Mouse (Mus musculus): ENCODE results near the gene Tet1. TPM values are rescaled to one million over a fixed set of nuclear protein-coding genes. Genes with fewer than 3 reads are reported as not detected.

Gene Tet1
- total RNA-seq, 2 experiments from 2014 or later: 3.1 to 3.5 TPM

GRCm38 (mm10) chr10:62891025-62891424 is 17.8 kb downstream of the Tet1 start:
- no peak for DNase-seq

- DNase-seq: peak; percentile 21 to 64
Measured at GRCm38 (mm10) chr10:62886799-62887591, 21.8 kb downstream of the Tet1 start.

- peak in 1 of 2 experiments; percentile 34 for DNase-seq
Measured at GRCm38 (mm10) chr10:62885969-62886798, 22.6 kb downstream of the Tet1 start.

GRCm38 (mm10) chr10:62885460-62885859 is 23.3 kb downstream of the Tet1 start:
- no peak for DNase-seq

- no peak for DNase-seq
Measured at GRCm38 (mm10) chr10:62884517-62884916, 24.3 kb downstream of the Tet1 start.

GRCm38 (mm10) chr10:62883933-62884372 is 24.8 kb downstream of the Tet1 start:
- no peak for DNase-seq

- no peak for DNase-seq
Measured at GRCm38 (mm10) chr10:62881211-62881610, 27.6 kb downstream of the Tet1 start.

- DNase-seq: no peak
Measured at GRCm38 (mm10) chr10:62878056-62878455, 30.7 kb downstream of the Tet1 start.

GRCm38 (mm10) chr10:62875565-62875964 is 33.2 kb downstream of the Tet1 start:
- DNase-seq: no peak

GRCm38 (mm10) chr10:62874828-62875227 is 34.0 kb downstream of the Tet1 start:
- no peak for DNase-seq

- DNase-seq: peak; percentile 67 to 77
Measured at GRCm38 (mm10) chr10:62866035-62866791, 42.6 kb downstream of the Tet1 start.

- DNase-seq: peak; percentile 76 to 79
Measured at GRCm38 (mm10) chr10:62865167-62866034, 43.4 kb downstream of the Tet1 start.

- no peak for DNase-seq
Measured at GRCm38 (mm10) chr10:62863563-62863962, 45.2 kb downstream of the Tet1 start.

- no peak for DNase-seq
Measured at GRCm38 (mm10) chr10:62862435-62862834, 46.4 kb downstream of the Tet1 start.

GRCm38 (mm10) chr10:62858967-62859366 is 49.8 kb downstream of the Tet1 start:
- no peak for DNase-seq

- DNase-seq: no peak
Measured at GRCm38 (mm10) chr10:62856690-62857290, 52.0 kb downstream of the Tet1 start.

- peak; percentile 14 to 34 for DNase-seq
Measured at GRCm38 (mm10) chr10:62854992-62855391, 53.8 kb downstream of the Tet1 start.

GRCm38 (mm10) chr10:62854581-62854980 is 54.2 kb downstream of the Tet1 start:
- DNase-seq: no peak

GRCm38 (mm10) chr10:62851578-62851977 is 57.2 kb downstream of the Tet1 start:
- DNase-seq: no peak

- DNase-seq: no peak
Measured at GRCm38 (mm10) chr10:62851025-62851424, 57.8 kb downstream of the Tet1 start.

- DNase-seq: no peak
Measured at GRCm38 (mm10) chr10:62848783-62849182, 60.0 kb downstream of the Tet1 start.

All from heart, adult 18-20 months (tissue).